Mouse (Mus musculus): ENCODE measurements around the gene Olfr1467.

The Olfr1467 gene

GRCm38 (mm10) chr19:13361936-13362335 is at the start of gene Olfr1467:
Olfr1467 (plus strand) TSS chr19:13362236.
- no peak for DNase-seq

DNA sequence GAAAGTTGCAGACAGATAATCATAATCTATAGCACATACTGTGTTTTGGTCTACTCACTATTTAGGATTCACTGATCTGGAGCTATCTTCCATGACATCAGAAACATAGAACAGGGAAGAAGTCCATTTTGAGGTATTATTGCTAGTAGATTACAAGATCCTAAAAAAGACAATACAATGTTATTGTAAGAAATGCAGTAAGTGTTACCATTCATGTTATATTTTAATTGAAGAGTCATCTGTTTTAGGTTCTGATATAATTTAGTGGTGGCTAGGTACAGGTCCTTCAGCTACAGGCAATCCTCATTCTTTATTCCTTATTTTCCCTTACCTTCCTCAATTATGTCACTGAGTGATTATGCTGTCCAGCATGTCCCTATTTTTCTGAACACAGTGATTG is 46.6 kb upstream of the Olfr1467 start, which contains the start of gene Olfr1465:
Gene Olfr1465 (minus strand): TSS at position 101 of the 400 bp plus-strand sequence.
- no peak for DNase-seq

GRCm38 (mm10) chr19:13338562-13338961 is 23.5 kb upstream of the Olfr1467 start, which contains the start of gene Olfr1466:
Olfr1466 (plus strand) TSS chr19:13338862.
- DNase-seq = no peak

DNA sequence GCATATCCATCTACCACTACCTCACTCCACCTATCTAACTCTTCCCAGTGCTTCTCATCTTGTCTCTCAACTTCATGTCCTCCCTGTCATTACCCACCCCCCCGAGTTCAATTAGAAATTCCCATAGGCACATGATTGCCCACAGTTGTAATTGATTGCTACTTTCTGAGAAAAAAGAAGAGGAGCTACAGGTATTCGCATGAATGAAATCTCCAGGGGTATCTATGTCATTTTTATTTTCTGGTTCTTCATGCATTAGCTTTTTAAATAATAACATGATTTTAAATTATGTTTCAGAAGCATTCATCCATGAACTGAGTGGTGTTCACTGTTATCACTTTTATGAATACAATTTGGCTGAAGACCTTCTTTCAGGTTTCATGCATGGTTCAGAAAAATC is 45.5 kb downstream of the Olfr1467 start, which contains the start of gene Olfr1469:
Gene Olfr1469 (plus strand): TSS at position 301 of the 400 bp plus-strand sequence.
- no peak for DNase-seq

Measured in lung, postnatal 36 days (tissue).